Mouse (Mus musculus) heart, postnatal 10 days (tissue): ENCODE measurements around the gene Ndufs4. TPM values are rescaled to one million over a fixed set of nuclear protein-coding genes. Genes with fewer than 3 reads are reported as not detected.

Experiments used
- total RNA-seq, 2 experiments: library from RNA; stranded (reverse); gene quantifications; 2 replicates each; pipeline ENCODE4 v1.2.3; 2021

The Ndufs4 gene
- total RNA-seq, 2 experiments from 2014 or later: 480 to 483 TPM

Other genes starting within 250 kb of the Ndufs4 start
- 1 to 10 TPM; 1.0 to 1.2 TPM for gene Fst, start 70.7 kb upstream of the Ndufs4 start, total RNA-seq